Mouse (Mus musculus): ENCODE measurements around the gene Sec63.

Gene Sec63

GRCm38 (mm10) chr10:42830409-42830808 is 69.1 kb downstream of the Sec63 start:
- DNase-seq: no peak

DNA sequence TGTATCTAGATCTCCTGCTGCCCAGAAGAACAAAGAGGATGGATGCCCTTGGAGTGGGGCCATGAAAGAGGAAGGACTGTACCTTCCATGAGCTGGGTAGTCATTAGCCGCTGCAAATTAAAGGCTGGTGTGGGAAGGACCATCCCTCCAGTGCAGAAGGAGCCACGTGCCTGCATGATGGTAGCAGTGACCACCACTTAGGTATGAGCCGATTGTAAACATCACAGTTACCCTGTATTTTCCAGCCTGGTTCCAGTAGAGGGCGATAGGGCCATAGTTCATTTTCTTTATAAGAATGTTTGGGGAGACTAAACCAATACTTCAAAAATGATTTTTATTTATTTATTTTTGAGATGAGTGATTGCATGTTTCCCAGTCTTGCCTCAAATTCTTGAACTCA is 71.4 kb downstream of the Sec63 start:
- DNase-seq: no peak

DNA sequence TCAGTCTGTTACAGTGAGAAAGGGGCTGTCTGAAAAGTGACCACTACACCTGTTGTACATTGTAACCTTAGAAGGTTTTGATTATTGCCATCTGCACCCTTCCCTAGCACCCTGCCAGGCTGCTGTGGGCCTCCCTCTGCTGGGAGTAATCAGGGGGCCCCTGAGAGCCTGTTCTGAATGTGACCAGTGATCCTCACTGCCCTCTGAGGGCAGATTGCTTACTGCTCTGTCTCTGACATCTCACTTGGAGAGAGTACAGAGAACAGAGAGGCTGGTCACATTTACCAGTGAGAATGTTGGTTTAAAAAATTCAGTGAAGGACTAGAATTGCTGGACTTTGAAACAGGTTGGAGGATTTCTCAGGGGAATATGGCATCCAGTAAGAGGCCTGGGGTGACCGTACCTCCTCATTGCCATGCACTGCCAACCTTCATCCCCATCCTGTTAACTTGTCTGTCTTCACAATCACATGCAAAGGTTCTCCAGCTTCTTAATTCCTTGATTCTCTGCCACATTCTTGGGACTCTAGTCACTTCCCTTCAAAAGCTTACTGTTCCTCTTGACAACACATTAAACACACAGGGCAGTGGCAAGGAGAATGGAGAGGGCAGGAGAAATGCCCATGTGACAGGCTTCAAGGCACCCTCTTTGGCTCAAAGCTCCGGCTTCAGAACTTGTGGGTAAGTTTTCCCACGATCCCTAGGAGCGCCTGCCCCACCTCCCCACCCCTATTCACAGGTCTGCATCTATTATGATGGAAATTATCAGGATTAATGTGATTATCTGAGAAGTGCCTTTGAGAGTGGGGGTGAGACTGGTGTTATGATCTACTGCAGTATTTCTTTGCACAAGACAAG is 72.8 kb downstream of the Sec63 start:
- no peak for DNase-seq

- DNase-seq: no peak
Observed at GRCm38 (mm10) chr10:42838106-42838505, 76.8 kb downstream of the Sec63 start.

DNA sequence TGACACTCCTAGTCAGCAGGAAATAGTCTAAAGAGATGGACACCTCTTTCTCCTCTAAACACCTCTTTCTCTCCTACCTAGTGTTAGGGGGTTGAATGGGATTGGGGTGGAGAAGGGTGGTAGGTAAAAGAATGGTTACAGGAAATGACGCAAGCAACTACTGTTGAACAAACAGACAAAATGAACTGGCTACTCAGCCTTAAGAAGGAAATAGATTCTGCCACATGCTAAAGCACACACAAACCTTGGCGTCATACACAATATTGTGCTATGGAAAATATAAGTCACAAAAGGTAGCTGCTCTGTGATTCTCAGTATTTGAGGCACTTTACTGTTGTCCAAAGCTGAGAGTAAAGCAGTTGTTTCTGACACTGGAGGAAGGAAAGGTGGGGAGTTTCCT is 77.4 kb downstream of the Sec63 start:
- no peak for DNase-seq

DNA sequence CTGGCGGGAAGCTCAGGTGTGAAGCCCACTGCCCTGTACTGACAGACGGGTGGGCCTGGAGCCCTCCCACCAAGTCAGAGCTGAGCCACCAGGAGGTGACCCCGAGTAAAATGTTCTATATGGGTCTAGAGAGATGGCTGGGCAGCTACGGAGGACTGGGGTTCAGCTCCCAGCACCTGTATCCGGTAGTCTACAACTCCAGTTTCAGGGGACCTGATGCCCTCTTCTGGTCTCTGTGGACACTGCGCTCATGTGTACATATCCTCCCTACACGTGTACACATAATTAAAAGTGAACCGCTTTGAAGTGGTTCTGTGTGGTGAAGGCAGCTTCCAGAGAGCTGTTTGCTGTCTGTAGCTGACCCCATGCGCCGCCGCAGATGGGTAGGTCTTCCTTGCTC is 78.7 kb downstream of the Sec63 start:
- DNase-seq: no peak

DNA sequence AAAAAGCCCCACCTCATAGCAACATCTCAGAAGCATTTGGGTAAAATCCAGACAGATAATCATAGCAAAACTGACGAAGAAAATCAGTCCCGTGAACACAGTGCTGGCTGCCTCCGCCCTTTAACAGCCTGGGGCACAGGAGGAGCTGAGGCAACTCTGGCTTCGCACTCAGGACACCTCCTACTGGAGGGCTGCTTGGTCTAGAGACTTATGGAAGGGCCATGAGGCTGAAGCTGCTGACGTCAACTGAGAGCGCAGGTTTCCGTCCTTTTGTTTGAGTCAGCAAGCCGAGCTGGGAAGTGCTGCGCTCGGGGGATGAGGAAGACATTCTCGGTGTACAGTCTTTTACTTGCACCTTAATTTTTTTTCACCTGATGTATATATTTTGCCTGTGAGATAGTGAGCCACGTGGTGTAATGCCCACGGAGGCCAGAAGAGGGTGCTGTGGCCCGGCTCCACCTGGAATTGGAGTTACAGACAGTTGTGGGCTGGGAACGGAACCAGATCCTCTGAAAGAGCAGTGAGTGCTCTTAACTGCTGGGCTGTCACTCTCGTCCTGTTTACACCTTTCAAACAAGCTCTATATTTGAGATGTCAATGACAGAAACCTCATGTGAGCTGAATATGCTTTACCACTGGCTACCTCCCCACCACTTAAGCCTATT is 80.4 kb downstream of the Sec63 start:
- DNase-seq: no peak

DNA sequence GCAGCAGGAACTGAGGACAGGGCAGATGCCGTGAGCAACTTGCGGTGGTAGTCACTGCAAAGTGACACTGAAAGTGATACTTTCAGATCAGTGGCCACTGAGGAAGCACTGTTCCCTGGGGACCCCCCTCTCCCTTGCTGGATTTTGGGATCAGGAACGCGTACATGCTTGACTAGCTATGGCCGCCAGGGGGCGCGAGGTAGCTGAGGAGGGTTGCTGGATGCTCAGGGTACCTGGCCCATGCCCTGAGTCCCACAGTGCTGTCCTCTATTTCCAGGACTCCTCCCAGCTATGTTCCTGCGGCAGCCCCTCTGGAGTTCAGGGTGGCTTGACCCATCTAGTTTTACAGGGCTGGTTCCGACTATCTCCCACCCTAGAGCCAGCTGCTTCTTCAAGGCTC is 81.1 kb downstream of the Sec63 start:
- DNase-seq: peak; percentile 43

GRCm38 (mm10) chr10:42843416-42843815 is 82.1 kb downstream of the Sec63 start:
- DNase-seq: no peak

- DNase-seq: no peak
Observed at GRCm38 (mm10) chr10:42845480-42845879, 84.2 kb downstream of the Sec63 start.

GRCm38 (mm10) chr10:42848179-42849080 is 87.1 kb downstream of the Sec63 start:
- DNase-seq: no peak

- DNase-seq: no peak
Observed at GRCm38 (mm10) chr10:42849081-42849400, 87.7 kb downstream of the Sec63 start.

GRCm38 (mm10) chr10:42854838-42855237 is 93.5 kb downstream of the Sec63 start:
- no peak for DNase-seq

- DNase-seq: no peak
Observed at GRCm38 (mm10) chr10:42855250-42855649, 94.0 kb downstream of the Sec63 start.

DNA sequence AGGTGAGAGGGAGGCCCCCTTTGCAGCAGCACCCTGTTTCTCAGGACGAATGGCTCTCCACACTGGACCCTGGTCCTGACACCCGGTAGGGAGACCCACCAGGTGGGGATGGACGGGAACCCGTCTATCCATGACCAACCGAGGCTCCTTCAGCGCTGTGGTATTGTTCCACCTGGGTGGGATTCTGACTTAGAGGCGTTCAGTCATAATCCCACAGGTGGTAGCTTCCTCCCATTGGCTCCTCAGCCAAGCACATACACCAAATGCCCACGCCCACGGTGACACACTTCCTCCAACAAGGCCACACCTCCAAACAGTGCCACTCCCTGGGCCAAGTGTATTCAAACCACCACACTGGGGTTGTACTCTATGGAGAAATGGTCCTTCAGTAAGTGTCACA is 95.3 kb downstream of the Sec63 start:
- DNase-seq: no peak

- DNase-seq: no peak
Observed at GRCm38 (mm10) chr10:42857021-42857420, 95.7 kb downstream of the Sec63 start.

DNA sequence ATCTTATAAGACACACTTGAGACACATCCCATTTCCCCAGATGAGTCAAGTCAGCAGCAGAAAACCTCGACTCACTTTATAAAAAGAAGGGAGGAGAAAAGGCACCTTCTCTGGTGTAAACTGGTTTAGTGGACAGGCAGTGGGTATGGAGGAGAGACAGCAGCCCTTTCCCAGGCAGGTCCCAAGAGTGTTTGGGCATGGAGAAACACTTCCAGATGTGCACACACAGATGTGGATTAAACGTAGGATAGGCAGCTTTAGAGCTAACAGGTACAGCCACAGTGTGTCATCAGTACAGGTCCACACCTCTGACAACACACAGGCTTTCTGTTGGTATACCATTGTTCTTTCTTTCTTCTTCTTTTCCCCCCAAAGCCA is 98.5 kb downstream of the Sec63 start:
- DNase-seq: no peak

DNA sequence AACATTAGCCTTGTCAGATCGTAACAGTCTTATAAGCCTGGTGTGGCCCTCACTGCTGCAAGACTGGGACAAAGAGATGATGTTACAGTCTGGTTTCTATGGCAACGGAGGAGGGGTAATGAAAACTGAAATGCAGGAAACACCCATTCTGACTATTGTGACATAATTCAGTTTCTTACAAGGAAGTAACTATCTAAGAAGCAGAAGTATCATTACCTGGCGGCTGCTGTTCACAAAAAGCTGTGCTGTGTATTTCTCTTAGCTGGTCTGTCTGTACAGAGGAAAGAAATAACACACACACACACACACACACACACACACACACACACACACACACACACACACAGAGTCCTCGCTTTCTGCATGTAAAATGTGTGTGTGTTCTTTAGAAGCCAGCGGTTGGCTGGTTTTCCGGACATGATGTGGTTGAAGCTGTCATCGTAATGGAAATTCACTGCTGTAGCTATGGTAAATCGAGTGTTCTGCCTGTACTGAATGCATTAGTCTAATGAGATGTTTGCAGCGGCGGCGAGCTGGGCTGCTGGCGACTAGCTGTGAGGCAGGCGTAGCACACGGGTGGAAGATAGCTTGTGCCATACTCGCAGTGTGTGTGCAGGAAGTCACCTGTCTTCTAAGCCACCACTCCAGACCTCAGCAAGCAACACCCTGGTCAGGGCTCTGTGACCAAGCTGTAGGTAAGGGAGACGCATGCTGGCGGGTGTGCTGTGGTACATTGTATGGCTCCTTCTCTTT is 99.0 kb downstream of the Sec63 start, which contains the start of gene Scml4:
TSS of gene Scml4 (plus strand) at position 212 of the 753 bp plus-strand sequence.
- peak; percentile 55 for DNase-seq

DNA sequence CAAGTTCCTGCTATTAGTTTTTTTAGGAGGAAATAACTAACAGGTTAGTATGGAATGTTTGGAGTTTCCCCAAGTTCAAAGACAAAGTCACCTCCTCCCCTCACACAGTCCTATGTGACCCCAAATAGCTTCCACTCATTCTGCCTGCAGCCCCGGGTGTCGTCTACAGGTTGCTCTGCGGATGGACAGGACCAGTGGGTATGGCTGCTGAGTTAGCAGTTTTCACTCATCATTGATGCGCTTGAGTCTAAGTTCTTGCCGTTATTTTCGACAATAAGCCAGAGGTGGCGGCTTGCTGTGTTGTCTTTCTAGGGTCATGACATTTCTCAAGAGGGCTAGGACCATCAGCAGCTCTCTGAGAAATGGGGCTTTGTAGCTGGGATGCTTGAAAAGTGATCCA is 100.2 kb downstream of the Sec63 start:
- no peak for DNase-seq

DNA sequence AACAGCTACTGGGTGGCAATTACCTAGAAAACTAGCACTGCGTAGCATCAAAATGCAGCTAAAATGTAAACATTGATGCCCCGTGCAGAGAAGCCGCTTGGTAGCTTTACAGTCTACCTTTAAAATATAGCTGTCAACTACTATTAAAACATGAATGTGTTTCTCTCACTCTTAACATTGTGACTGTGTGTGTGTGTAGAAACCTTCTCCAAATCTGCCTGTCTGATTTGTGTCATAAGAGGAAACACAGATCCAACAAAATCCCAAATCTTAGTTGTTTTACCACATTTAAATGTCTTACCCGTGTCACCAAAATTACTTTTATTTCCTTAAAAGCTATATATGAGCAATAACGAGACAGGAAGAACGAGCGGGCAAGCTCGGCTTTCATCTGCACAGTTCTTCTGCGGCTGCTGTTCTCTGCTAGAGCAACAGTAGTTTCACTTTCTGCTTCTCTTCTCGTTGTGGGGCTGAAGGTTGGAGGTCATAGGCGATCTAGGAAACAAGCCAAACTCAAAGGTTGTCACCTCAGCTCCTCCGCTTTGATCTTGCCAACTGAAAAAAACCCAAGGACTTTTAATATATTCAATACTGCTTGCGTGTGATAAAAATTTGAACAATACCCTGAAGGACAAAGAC is 100.9 kb downstream of the Sec63 start:
- no peak for DNase-seq

GRCm38 (mm10) chr10:42862806-42863205 is 101.5 kb downstream of the Sec63 start:
- no peak for DNase-seq
